Mouse (Mus musculus) lung, postnatal 0 days (tissue): ENCODE data around the gene Slc5a3. TPM values are rescaled to one million over a fixed set of nuclear protein-coding genes. Genes with fewer than 3 reads are reported as not detected.
A peak's percentile ranks its signal among the peaks of the same experiment; 100 is the strongest.

Experiments used
- ATAC-seq: fragments of 200-750 bp; cut with Nextera tagmentation; 2 replicates; pipeline ENCODE4 v1.8.0; 2017; ENCODE audit warnings: moderate library complexity
- DNase-seq: peaks from one replicate; pipeline ENCODE4 v3.0.0-alpha.2; 2016; ENCODE audit warnings: low spot score
- H3K27ac ChIP-seq: fragments of 300-500 bp; sonication (generic); 2 replicates; pipeline ENCODE4 v1.5.1; 2014; ENCODE audit warnings: antibody characterized with exemption, mild to moderate bottlenecking, low read length, mixed read lengths
- H3K27me3 ChIP-seq: fragments of 300-500 bp; sonication (generic); replicated peaks from 2 replicates; pipeline ENCODE4 v1.6.1; 2014; ENCODE audit warnings: low read length, mixed read lengths; ENCODE audit not compliant: insufficient read depth
- H3K36me3 ChIP-seq: fragments of 300-500 bp; sonication (generic); 2 replicates; pipeline ENCODE4 v1.6.1; 2014; ENCODE audit warnings: low read length, mixed read lengths; ENCODE audit not compliant: insufficient read depth
- H3K4me1 ChIP-seq: fragments of 300-500 bp; sonication (generic); 2 replicates; pipeline ENCODE4 v1.6.1; 2014; ENCODE audit warnings: antibody characterized with exemption, low read depth, low read length, mixed read lengths; ENCODE audit not compliant: insufficient read depth
- H3K4me2 ChIP-seq: fragments of 300-500 bp; sonication (generic); replicated peaks from 2 replicates; pipeline ENCODE4 v1.6.1; 2014; ENCODE audit warnings: low read depth, mild to moderate bottlenecking, low read length, moderate library complexity, mixed read lengths
- H3K4me3 ChIP-seq: fragments of 300-500 bp; sonication (generic); 2 replicates; pipeline ENCODE4 v1.5.1; 2014; ENCODE audit warnings: low read depth, low read length
- H3K9ac ChIP-seq: fragments of 300-500 bp; sonication (generic); replicated peaks from 2 replicates; pipeline ENCODE4 v1.6.1; 2014; ENCODE audit warnings: low read depth, mild to moderate bottlenecking
- H3K9me3 ChIP-seq: fragments of 300-500 bp; sonication (generic); 2 replicates; pipeline ENCODE4 v1.6.1; 2016; ENCODE audit warnings: low read length, mixed read lengths
- CTCF ChIP-seq: IDR thresholded peaks from 2 replicates; pipeline ENCODE4 v1.5.1; 2016; ENCODE audit warnings: antibody characterized with exemption, mild to moderate bottlenecking
- EP300 ChIP-seq: IDR thresholded peaks from 2 replicates; pipeline ENCODE4 v1.6.1; 2016; ENCODE audit warnings: antibody characterized with exemption, mild to moderate bottlenecking, control low read depth
- WGBS: fragments of 180-500 bp; shearing (Covaris S2); extraction: QIAGEN DNeasy Blood & Tissue Kit; methylation state at CpG from one replicate; pipeline ENCODE4 v1.1.7; 2014; 5-methylcytosine and 5-hydroxymethylcytosine counted together
- polyA plus RNA-seq: library from polyadenylated mRNA; unstranded; fragments of >200 nt; fragmentation: Nextera tagmentation; extraction: Ambion mirVana; gene quantifications from 2 replicates; pipeline ENCODE4 v1.2.1, GENCODE M21; 2015

Gene Slc5a3
- 2.5 and 2.9 TPM in 2 replicates for polyA plus RNA-seq

DNA sequence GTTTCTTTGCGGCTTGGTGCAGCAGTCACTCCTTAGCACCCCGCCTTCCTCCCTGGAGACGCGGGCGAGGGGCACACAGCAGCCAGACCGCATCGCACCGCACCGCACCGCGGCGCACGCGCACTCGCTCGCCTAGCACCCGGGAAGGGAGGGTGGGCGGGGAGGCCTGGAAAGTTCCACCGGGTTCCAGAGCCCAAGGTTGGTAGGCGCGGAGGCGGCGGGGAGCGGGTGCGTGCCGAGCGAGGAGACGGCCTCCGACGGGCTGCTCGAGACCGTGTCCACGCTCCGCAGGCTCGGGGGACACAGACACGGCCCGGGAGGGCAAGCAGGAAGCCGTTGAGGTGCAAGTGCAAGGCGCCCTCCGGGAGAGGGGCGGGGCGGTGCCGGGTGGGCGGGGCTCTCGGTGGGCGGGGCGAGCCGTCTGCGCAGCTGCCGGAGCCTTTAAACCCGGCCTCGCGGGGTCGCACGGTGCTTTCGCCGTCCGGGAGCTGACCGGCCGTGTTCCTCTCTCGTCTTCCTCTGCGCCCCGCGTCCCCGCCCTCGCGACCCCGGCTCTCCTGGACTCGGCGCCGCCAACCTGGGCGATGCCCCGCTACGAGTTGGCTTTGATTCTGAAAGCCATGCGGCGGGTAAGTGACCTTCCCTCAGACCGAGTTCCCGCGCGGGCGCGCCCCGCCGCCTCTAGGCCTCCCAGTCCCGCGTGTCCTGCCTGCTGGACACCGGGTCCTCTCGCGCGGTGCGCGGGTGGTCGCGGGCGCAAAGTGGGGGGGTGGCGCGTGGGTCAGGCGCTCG lies at the start of gene Slc5a3, which contains the start of the genes Mrps6 and Gm49711:
Gene Slc5a3, plus strand, starts transcription at position 471 of the 792 bp plus-strand sequence.
Gene Mrps6, plus strand, starts transcription at position 419 of the 792 bp plus-strand sequence.
Gene Gm49711, plus strand, starts transcription at position 465 of the 792 bp plus-strand sequence.
- Histone ChIP-seq H3K36me3 (no peaks in the 10 kb centered on the region), H3K27ac (no peak within 1 kb of the TSS), H3K9ac (peak within 1 kb of the TSS; percentile 54), H3K9me3 (peaks cover 3% of the 10 kb centered on the region; the same call in 1 of the 2 replicates), H3K27me3 (no peaks in the 10 kb centered on the region), H3K4me3 (peak within 1 kb of the TSS; percentile 86), H3K4me1 (0 out of 2 replicates have a peak, but pooled peaks cover 3% of the 10 kb centered on the region), H3K4me2 (peak within 1 kb of the TSS; percentile 99)
- ATAC-seq (peak; percentile 96), DNase-seq (peak; percentile 90)
- TF ChIP-seq EP300 (no peak), CTCF (peak; percentile 43; the same call in 1 of the 2 replicates)
- 3% methylated on average over 65 of the region's 99 CpGs for WGBS

DNA sequence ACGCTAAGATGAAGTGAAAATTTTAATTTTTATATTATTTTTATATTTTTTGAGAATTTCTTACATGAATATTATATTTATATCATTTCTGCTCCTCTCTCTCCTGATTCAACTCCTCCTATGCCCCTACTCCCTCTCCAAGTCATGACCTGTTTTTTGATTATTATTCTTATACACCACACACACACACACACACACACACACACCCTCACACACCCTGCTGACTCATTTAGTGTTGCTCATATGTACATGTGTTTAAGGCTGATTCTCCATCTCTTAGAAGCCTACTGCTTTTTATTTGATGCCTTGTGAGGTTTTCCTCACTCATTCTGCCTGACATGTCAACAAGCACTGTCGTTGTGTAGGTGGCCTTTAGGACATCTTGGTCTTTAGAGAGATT lies 48.5 kb upstream of the Slc5a3 start:
- Histone ChIP-seq H3K4me1 (no peaks in the 10 kb centered on the region), H3K27ac (no peak overlapping the region), H3K9me3 (no peaks in the 10 kb centered on the region), H3K9ac (no peak overlapping the region), H3K27me3 (no peaks in the 10 kb centered on the region), H3K4me2 (no peak overlapping the region), H3K4me3 (no peak overlapping the region), H3K36me3 (no peaks in the 10 kb centered on the region)
- ATAC-seq = no peak
- DNase-seq = no peak
- 88% methylated on average over 2 of the region's 2 CpGs for WGBS
- TF ChIP-seq CTCF (no peak), EP300 (no peak)

DNA sequence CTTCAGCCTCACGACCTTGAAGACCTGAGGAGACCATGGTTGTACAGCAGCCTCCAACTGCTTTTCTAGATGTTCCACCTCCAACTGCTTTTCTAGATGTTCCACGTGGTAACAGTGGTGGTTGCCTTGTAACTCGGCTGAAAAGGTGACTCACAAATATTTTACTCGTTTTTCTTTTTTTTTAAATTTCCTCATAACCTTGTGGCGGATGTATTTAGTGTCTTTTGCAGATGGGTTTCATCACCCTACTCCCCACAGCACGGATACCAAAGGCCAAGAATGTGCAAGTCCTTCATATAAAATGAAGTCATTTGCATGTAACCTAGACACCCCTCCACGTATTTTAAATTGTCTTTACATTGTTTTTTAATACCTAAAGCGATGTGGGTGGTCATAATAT lies 41.3 kb upstream of the Slc5a3 start:
- Histone ChIP-seq H3K27me3 (0 out of 2 replicates have a peak, but pooled peaks cover 3% of the 10 kb centered on the region), H3K4me3 (no peak overlapping the region), H3K4me1 (no peaks in the 10 kb centered on the region), H3K27ac (no peak overlapping the region), H3K4me2 (no peak overlapping the region), H3K9me3 (no peaks in the 10 kb centered on the region), H3K36me3 (no peaks in the 10 kb centered on the region), H3K9ac (no peak overlapping the region)
- WGBS = 78% methylated on average over 8 of the region's 8 CpGs
- DNase-seq (no peak), ATAC-seq (no peak)
- TF ChIP-seq CTCF (no peak), EP300 (no peak)

- TF ChIP-seq CTCF (no peak), EP300 (no peak)
- H3K4me1 ChIP-seq = no peaks in the 10 kb centered on the region
- H3K36me3 ChIP-seq = no peaks in the 10 kb centered on the region
- H3K9ac ChIP-seq = 0 out of 2 replicates have a peak overlapping the region, but pooled peaks have one; percentile 19
- H3K27ac ChIP-seq = no peak overlapping the region
- 8% methylated on average over 26 of the region's 26 CpGs for WGBS
- H3K4me3 ChIP-seq = peak overlapping the region; percentile 34
- peak overlapping the region; percentile 55 for H3K4me2 ChIP-seq
- H3K27me3 ChIP-seq = 0 out of 2 replicates have a peak, but pooled peaks cover 3% of the 10 kb centered on the region
- ATAC-seq (peak; percentile 26), DNase-seq (peak; percentile 32)
- H3K9me3 ChIP-seq = no peaks in the 10 kb centered on the region
Observed at GRCm38 (mm10) chr16:92019141-92020118, 38.7 kb upstream of the Slc5a3 start.

DNA sequence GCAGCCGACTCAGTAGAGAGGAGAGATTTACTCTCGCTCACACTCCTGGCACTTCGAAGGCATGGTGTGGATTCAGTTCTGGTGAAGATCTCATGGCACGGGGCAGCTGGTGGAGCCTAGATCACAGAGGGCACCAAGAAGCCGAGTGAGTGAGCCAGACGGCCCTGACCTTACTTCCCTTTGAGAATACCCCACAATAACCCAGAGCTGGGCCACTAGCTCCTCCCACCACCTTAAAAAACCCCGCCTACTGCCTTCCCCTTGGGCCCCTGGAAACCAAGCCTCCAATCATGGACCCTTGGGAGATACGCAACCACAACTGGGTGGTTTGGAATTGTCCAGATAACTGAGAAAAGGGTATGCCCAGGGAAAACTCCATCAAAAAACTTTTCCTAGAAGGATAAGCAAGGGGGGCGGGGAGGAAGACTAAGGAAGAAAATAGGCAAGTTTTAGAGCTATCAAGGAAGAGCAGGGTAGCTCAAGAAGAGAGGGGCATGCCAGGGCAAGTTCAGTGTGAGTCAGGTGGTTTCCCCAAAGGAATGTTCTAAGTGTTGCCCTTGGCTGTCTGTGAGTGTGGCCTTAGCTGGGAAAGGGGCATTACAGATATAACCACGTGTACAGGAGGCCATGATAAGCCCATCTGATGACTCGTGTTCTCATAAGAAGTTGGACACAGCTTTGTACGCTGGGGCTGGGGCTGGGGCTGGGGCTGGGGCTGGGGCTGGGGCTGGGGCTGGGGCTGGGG lies 36.3 kb upstream of the Slc5a3 start:
- H3K4me1 ChIP-seq = no peaks in the 10 kb centered on the region
- H3K4me2 ChIP-seq = no peak overlapping the region
- H3K4me3 ChIP-seq = no peak overlapping the region
- no peaks in the 10 kb centered on the region for H3K36me3 ChIP-seq
- H3K9me3 ChIP-seq = no peaks in the 10 kb centered on the region
- H3K27ac ChIP-seq = no peak overlapping the region
- no peak overlapping the region for H3K9ac ChIP-seq
- no peak for ATAC-seq
- TF ChIP-seq EP300 (no peak), CTCF (no peak)
- DNase-seq = no peak
- H3K27me3 ChIP-seq = 0 out of 2 replicates have a peak, but pooled peaks cover 3% of the 10 kb centered on the region
- 76% methylated on average over 12 of the region's 12 CpGs for WGBS
